Mouse (Mus musculus): Measurements from ENCODE around the gene Clec2d. TPM values are rescaled to one million over a fixed set of nuclear protein-coding genes. Genes with fewer than 3 reads are reported as not detected.

The Clec2d gene
- 10 to 100 TPM; 19.6 to 36.4 TPM for polyA plus RNA-seq (2017; shearing (Covaris generic))

GRCm38 (mm10) chr6:129180403-129181169 lies at the start of gene Clec2d:
Gene Clec2d (plus strand): TSS chr6:129180615.

Other genes starting within 250 kb of the Clec2d start
- 1 to 10 TPM in 1 of 2 experiments, under 1 TPM in 1; 0.60 to 1.7 TPM for gene Clec2g, start 246.2 kb upstream of the Clec2d start, polyA plus RNA-seq (2017; shearing (Covaris generic))
- 1 to 10 TPM; 3.2 to 3.6 TPM for gene Klrb1f, start 134.7 kb upstream of the Clec2d start, polyA plus RNA-seq (2017; shearing (Covaris generic))
- not detected for gene Clec2e, start 79.7 kb upstream of the Clec2d start, polyA plus RNA-seq (2017; shearing (Covaris generic))
- 100 to 1,000 TPM; 104 to 133 TPM for gene Cd69, start 94.8 kb downstream of the Clec2d start, polyA plus RNA-seq (2017; shearing (Covaris generic))
- not detected for gene 4922502D21Rik, start 151.2 kb downstream of the Clec2d start, polyA plus RNA-seq (2017; shearing (Covaris generic))
- gene Clec12a, start 162.1 kb downstream of the Clec2d start, polyA plus RNA-seq (2017; shearing (Covaris generic)), result 1 to 10 TPM in 1 of 2 experiments, under 1 TPM in 1; 0.17 to 2.5 TPM
- gene Clec12b, start 205.3 kb downstream of the Clec2d start, polyA plus RNA-seq (2017; shearing (Covaris generic)), result not detected
- gene Clec1b, start 216.7 kb downstream of the Clec2d start, polyA plus RNA-seq (2017; shearing (Covaris generic)), result 1 to 10 TPM in 1 of 2 experiments, under 1 TPM in 1; 0.06 to 2.6 TPM
- gene Clec9a, start 228.2 kb downstream of the Clec2d start, polyA plus RNA-seq (2017; shearing (Covaris generic)), result not detected

Data from inflammation-experienced regulatory T-cells (primary cell).